Mouse (Mus musculus) neutrophil, adult 65 days (primary cell): ENCODE data around the gene Satl1. TPM values are rescaled to one million over a fixed set of nuclear protein-coding genes. Genes with fewer than 3 reads are reported as not detected.

Source experiments
- total RNA-seq: library from RNA; stranded (reverse); gene quantifications from 2 replicates; pipeline ENCODE4 v1.2.4, GENCODE M21; 2023

Gene Satl1
- not detected in 2 replicates for total RNA-seq

DNA sequence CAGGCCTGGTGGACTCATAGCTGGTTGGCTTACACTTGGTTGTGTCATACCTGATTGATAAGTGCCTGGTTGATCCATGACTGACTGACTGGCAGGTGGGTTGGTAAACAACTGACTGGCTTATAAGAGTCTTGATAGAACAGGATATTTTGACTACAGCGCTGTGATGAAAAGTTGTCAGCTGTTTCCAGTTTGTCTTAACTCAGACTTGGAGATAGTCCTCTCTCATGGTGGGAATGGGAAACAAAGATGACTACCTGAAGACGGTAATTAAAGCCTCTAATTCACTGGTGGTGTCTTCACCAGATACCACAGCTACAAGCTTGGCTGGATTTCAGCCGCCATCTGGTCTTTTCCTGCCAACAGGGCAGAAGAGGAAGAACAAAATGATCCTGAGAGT lies at the start of gene Satl1:
Satl1 (minus strand) TSS at position 101 of the 400 bp plus-strand sequence.

Other genes starting within 250 kb of the Satl1 start
- gene 4933403O08Rik, start 167.7 kb downstream of the Satl1 start, total RNA-seq, result not detected in 2 replicates
- gene Apool, start 95.4 kb downstream of the Satl1 start, total RNA-seq, result 4.6 and 7.1 TPM in 2 replicates
- not detected in 2 replicates for gene 2010106E10Rik, start 88.5 kb upstream of the Satl1 start, total RNA-seq
- not detected in 2 replicates for gene Zfp711, start 193.7 kb upstream of the Satl1 start, total RNA-seq